Mouse (Mus musculus) heart, adult 2 months (tissue): ENCODE measurements around the gene Serpinf1. TPM values are rescaled to one million over a fixed set of nuclear protein-coding genes. Genes with fewer than 3 reads are reported as not detected.

Experiments
- DNase-seq, 2 experiments: peaks; one replicate each; pipeline ENCODE4 v3.0.0; 2021
- H3K27ac ChIP-seq: fragments of 200-600 bp; 2 replicates; pipeline ENCODE4 v1.8.1; 2022
- H3K27me3 ChIP-seq: fragments of 200-500 bp; 2 replicates; pipeline ENCODE4 v1.6.1; 2012; ENCODE audit warnings: mild to moderate bottlenecking, low read length, inconsistent platforms, mixed read lengths; ENCODE audit not compliant: control insufficient read depth, insufficient read depth
- H3K36me3 ChIP-seq: fragments of 200-500 bp; 2 replicates; pipeline ENCODE4 v1.6.1; 2012; ENCODE audit warnings: low read length, inconsistent platforms; ENCODE audit not compliant: control insufficient read depth, insufficient read depth
- H3K4me1 ChIP-seq: fragments of 200-500 bp; 2 replicates; pipeline ENCODE4 v1.6.1; 2011; ENCODE audit warnings: low read length; ENCODE audit not compliant: control insufficient read depth, insufficient read depth
- H3K4me3 ChIP-seq: fragments of 200-600 bp; 2 replicates; pipeline ENCODE4 v1.8.1; 2022
- H3K79me2 ChIP-seq: fragments of 200-500 bp; replicated peaks from 2 replicates; pipeline ENCODE4 v1.6.1; 2012; ENCODE audit warnings: mild to moderate bottlenecking, inconsistent platforms, low read length, moderate library complexity, mixed read lengths; ENCODE audit not compliant: control insufficient read depth, insufficient read depth
- H3K9ac ChIP-seq: fragments of 200-500 bp; 2 replicates; pipeline ENCODE4 v1.6.1; 2012; ENCODE audit warnings: low read depth, mild to moderate bottlenecking, control low read depth, inconsistent platforms, low read length, mixed read lengths
- CTCF ChIP-seq: fragments of 200-600 bp; IDR thresholded peaks from 2 replicates; pipeline ENCODE4 v1.8.1; 2022; ENCODE audit warnings: antibody characterized with exemption, mild to moderate bottlenecking, moderate library complexity
- EP300 ChIP-seq: fragments of 200-500 bp; IDR thresholded peaks from 2 replicates; pipeline ENCODE4 v1.6.1; 2011; ENCODE audit warnings: low read depth, low read length, control low read depth; ENCODE audit not compliant: insufficient read depth
- POLR2A ChIP-seq: fragments of 200-500 bp; IDR thresholded peaks from 2 replicates; pipeline ENCODE4 v1.6.1; 2011; ENCODE audit warnings: mild to moderate bottlenecking, low read depth, low read length, control low read depth; ENCODE audit not compliant: insufficient read depth
- WGBS: fragments of 180-500 bp; shearing (Covaris S2); methylation state at CpG from one replicate; pipeline ENCODE4 v1.1.7; 2018; 5-methylcytosine and 5-hydroxymethylcytosine counted together
- intact Hi-C: fragments of 180-260 bp; cut with DNase I; formaldehyde crosslinking; loops from one replicate; pipeline ENCODE4 v1.15.1; 2025
- polyA plus RNA-seq: library from polyadenylated mRNA; depleted of rRNA; stranded (reverse); fragments of >200 nt; gene quantifications from 2 replicates; pipeline ENCODE4 v1.2.3, GENCODE M21; 2012
- total RNA-seq, 2 experiments: library from RNA; stranded (reverse); gene quantifications; 2 replicates each; pipeline ENCODE4 v1.2.3; 2021

Gene Serpinf1
- total and polyA plus RNA-seq, 3 experiments, result 17.4 to 84.5 (median 28.5) TPM

DNA sequence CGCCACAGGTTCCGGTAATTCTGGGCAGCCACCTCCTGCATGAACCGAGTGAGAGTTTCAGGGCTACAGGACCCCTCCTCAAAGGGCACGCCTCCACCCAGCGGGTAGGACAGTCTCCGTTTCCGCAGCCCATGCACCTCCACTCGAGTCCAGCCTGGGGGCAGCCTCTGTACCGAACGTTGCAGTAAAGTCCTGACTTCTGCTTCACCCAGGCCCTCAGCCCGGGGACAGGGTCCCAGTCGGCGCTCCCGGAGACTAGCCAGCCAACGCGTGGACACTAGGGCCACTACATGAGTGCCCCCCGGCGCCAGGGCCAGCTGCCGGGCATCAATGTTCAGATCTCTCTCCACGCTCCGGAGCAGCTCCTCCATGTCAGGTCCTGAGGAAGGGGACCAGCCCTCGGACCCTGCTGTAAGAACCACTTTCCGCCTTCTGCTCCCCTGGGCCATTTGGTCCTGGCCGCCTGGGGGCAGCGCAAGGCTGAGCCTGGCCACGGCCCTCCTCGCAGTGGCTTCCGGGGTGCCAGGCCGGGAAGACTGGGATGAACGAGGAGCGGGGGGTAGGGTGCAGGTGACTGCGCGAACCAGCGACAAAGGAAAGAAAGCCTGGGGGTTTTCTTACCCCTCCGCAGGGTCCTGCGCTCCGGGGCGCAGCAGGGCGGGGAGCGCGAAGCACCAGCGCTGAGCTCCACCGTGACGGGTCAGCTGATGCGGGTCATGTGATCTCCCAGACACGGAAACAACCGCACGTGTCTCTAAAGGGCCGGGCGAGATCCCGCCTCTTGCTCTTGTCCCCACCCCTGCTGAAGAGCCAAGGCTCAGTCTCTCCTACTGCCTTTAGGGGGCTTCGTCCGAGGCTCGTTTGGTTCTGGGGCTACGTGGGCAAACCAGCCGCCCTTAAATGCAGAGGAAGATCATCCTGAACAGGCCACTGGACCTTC, 31.8 kb upstream of the Serpinf1 start, which contains the start of gene Wdr81:
Wdr81 (minus strand) TSS at position 727 of the 940 bp plus-strand sequence.
- TF ChIP-seq CTCF (peak; percentile 69), EP300 (peak; percentile 81), POLR2A (peak; percentile 83)
- WGBS, result 4% methylated on average over 56 of the region's 56 CpGs

DNA sequence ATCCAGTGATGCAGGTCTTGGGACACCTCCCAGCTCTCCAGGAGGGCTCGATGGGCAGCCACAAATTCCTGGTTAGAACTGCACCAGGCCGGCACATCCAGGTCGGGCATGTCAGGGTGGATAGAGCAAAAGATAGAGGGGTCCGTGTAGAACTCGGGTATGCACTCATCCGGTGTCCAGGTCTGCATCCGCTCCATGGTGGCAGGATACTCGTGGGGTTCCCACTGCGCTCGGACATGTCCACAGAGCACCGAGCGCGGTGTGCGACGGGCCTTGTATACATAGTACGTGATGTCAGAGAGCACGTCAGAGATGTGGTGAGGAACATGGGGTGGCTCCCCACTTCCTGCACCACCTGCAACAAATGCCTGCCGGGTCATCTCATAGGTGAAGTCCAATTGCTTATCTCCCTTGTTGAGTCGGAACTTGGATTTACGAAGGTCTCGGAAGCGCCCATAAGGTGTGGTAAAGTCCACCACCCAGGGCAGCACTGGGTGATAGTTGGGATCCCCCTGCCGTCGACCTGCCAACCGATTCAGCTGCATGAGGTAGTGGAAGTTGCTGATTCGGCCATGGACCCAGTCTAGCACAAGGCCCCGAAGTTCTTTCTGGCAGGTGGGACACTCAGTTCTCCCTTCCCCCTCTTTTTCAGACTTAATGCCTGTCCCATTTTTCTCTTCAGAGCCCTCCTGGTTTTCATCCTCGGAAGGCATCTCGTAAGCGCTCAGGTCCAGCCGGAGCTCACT, 30.5 kb upstream of the Serpinf1 start:
- no peaks in the 10 kb centered on the region for H3K36me3 ChIP-seq
- peak in 1 of 2 experiments; percentile 16 for DNase-seq
- H3K4me3 ChIP-seq, result no peak overlapping the region
- H3K4me1 ChIP-seq, result peaks cover 8% of the 10 kb centered on the region
- TF ChIP-seq CTCF, result no peak
- no peak for TF ChIP-seq POLR2A
- TF ChIP-seq EP300, result no peak
- WGBS, result 93% methylated on average over 31 of the region's 31 CpGs
- intact Hi-C loops, result no loop called here
- H3K27me3 ChIP-seq, result no peaks in the 10 kb centered on the region
- H3K9ac ChIP-seq, result no peak overlapping the region
- H3K79me2 ChIP-seq, result 0 out of 2 replicates have a peak, but pooled peaks cover 1% of the 10 kb centered on the region
- H3K27ac ChIP-seq, result no peak overlapping the region

More for the DNA sequence above, 31.8 kb upstream of the Serpinf1 start, which contains the start of gene Wdr81:
- peak within 1 kb of the TSS; percentile 73 for H3K9ac ChIP-seq
- H3K36me3 ChIP-seq, result peaks cover 3% of the 10 kb centered on the region
- H3K27ac ChIP-seq, result peak within 1 kb of the TSS; percentile 71
- no peaks in the 10 kb centered on the region for H3K27me3 ChIP-seq
- DNase-seq, result peak; percentile 88 to 93
- 0 out of 2 replicates have a peak, but pooled peaks cover 1% of the 10 kb centered on the region for H3K79me2 ChIP-seq
- intact Hi-C loops, result no loop called here
- H3K4me3 ChIP-seq, result peak within 1 kb of the TSS; percentile 87
- peaks cover 15% of the 10 kb centered on the region for H3K4me1 ChIP-seq

DNA sequence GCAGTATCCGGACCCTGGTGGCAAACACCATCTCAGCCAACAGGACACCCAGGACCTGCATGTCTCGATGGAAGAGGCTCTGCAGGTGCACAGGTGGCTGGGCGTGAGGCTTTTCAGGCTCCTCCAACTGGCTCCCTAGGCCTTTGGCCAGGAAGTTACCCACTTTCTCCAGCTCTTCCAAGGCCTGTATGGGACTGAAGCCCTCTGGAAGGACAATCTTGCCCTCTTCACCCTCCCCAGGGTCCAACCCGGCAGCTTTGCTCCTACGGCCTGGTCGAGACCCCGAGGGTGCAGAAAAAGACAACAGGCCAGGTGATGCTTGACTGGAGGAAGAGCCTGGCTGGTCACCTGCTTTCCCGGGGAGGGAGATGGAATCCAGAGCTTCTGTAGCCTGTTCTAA, 29.6 kb upstream of the Serpinf1 start:
- Histone ChIP-seq H3K9ac (no peak overlapping the region), H3K36me3 (no peaks in the 10 kb centered on the region), H3K4me3 (no peak overlapping the region), H3K79me2 (0 out of 2 replicates have a peak, but pooled peaks cover 1% of the 10 kb centered on the region), H3K4me1 (peaks cover 8% of the 10 kb centered on the region), H3K27me3 (no peaks in the 10 kb centered on the region), H3K27ac (no peak overlapping the region)
- no peak for DNase-seq
- WGBS, result 93% methylated on average over 8 of the region's 8 CpGs
- intact Hi-C loops, result no loop called here
- no peak for TF ChIP-seq CTCF
- TF ChIP-seq POLR2A, result no peak
- no peak for TF ChIP-seq EP300

DNA sequence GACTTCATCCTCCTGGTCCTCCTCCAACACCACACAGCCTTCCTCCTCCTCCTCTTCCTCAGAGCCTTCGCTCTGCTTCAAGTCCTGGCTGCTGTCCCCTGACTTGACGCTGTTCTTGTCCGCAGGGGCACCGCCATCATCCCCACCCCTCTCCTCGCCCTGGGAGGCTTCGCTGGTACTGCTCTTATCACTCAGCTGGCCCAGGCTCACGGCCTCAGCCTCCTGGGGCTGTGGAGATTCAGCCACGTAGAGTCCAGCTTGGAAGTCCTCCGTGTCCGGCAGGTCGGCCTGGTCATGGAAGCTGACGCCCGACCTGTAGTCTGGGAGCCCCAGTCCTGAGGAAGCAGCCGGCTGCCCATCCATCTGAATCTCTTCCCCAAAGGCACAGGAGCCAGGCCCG, 28.4 kb upstream of the Serpinf1 start:
- Histone ChIP-seq H3K27ac (no peak overlapping the region), H3K4me3 (no peak overlapping the region), H3K79me2 (0 out of 2 replicates have a peak, but pooled peaks cover 1% of the 10 kb centered on the region), H3K9ac (no peak overlapping the region), H3K36me3 (no peaks in the 10 kb centered on the region), H3K4me1 (peaks cover 8% of the 10 kb centered on the region), H3K27me3 (no peaks in the 10 kb centered on the region)
- DNase-seq, result peak in 1 of 2 experiments; percentile 22
- 84% methylated on average over 15 of the region's 15 CpGs for WGBS
- intact Hi-C loops, result no loop called here
- TF ChIP-seq POLR2A (no peak), CTCF (no peak)

DNA sequence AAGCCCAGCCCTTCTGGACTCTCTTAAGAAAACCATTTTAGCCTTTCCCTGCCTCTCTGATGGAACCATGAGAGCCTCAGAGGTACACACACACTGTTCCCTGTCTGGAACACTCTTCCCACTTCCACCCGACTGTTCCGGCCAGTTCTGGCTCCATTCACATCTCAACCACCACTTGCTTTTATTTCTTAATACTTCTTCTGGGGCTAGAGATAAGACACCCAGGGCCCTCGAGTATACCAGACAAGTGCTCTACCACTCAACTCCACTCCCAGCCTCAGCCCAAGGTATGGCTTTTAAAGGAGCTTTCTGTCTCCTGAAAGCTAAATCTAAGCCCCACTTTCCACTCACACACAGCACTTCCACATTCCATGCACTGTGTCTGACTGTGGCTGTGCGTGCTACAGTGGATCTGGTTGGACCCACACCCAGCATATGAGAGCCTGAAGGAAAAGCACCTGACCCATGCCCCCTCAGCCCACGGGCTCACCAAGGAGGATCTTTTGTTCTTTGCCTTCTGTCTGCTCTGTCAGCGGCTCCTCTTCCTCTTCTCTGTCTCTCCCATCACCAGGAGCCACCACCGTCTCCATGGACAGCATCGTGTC, 27.9 kb upstream of the Serpinf1 start:
- H3K36me3 ChIP-seq, result no peaks in the 10 kb centered on the region
- H3K27me3 ChIP-seq, result no peaks in the 10 kb centered on the region
- intact Hi-C loops, result no loop called here
- TF ChIP-seq CTCF (no peak), EP300 (no peak), POLR2A (no peak)
- H3K9ac ChIP-seq, result no peak overlapping the region
- 0 out of 2 replicates have a peak, but pooled peaks cover 1% of the 10 kb centered on the region for H3K79me2 ChIP-seq
- peaks cover 8% of the 10 kb centered on the region for H3K4me1 ChIP-seq
- H3K4me3 ChIP-seq, result no peak overlapping the region
- H3K27ac ChIP-seq, result no peak overlapping the region
- DNase-seq, result no peak
- WGBS, result 64% methylated on average over 8 of the region's 8 CpGs
